Mouse (Mus musculus) activated CD4-positive, CD25-positive, alpha-beta regulatory T cell (primary cell): ENCODE data around the gene Dnah10. TPM values are rescaled to one million over a fixed set of nuclear protein-coding genes. Genes with fewer than 3 reads are reported as not detected.

Source experiments
- polyA plus RNA-seq, 2 experiments: library from polyadenylated mRNA; unstranded; fragments of 100-300 nt; shearing (Covaris generic); gene quantifications; one replicate each; pipeline ENCODE4 v1.2.1; 2017

Gene Dnah10
- under 1 TPM in 1 of 2 experiments, not detected in 1; 0.11 TPM for polyA plus RNA-seq

GRCm38 (mm10) chr5:124724997-124725396, at the start of gene Dnah10:
Dnah10 (plus strand) TSS chr5:124725085.

GRCm38 (mm10) chr5:124862013-124862866, 137.4 kb downstream of the Dnah10 start, which contains the start of the genes Ccdc92 and Zfp664:
Ccdc92 (minus strand) TSS chr5:124862424.
Zfp664 (plus strand) TSS chr5:124862691.

Other genes starting within 250 kb of the Dnah10 start
- 100 to 1,000 TPM in 1 of 2 experiments, 10 to 100 TPM in 1; 89.1 to 118 TPM for gene Rilpl2, start 246.7 kb upstream of the Dnah10 start, polyA plus RNA-seq
- gene Snrnp35, start 242.0 kb upstream of the Dnah10 start, polyA plus RNA-seq, result 10 to 100 TPM in 1 of 2 experiments, 1 to 10 TPM in 1; 7.0 to 10.3 TPM
- gene Rilpl1, start 193.7 kb upstream of the Dnah10 start, polyA plus RNA-seq, result 1 to 10 TPM; 3.0 to 3.1 TPM
- gene Tmed2, start 184.4 kb upstream of the Dnah10 start, polyA plus RNA-seq, result 100 to 1,000 TPM; 488 to 539 TPM
- 10 to 100 TPM; 15.8 to 18.2 TPM for gene Ddx55, start 172.2 kb upstream of the Dnah10 start, polyA plus RNA-seq
- gene Eif2b1, start 146.0 kb upstream of the Dnah10 start, polyA plus RNA-seq, result 10 to 100 TPM; 40.2 to 63.4 TPM
- 10 to 100 TPM; 35.1 TPM for gene Gtf2h3, start 145.9 kb upstream of the Dnah10 start, polyA plus RNA-seq
- gene Atp6v0a2, start 96.5 kb upstream of the Dnah10 start, polyA plus RNA-seq, result 10 to 100 TPM; 63.0 to 94.0 TPM
- gene Ccdc92, start 137.3 kb downstream of the Dnah10 start, polyA plus RNA-seq, result 10 to 100 TPM; 20.4 to 28.0 TPM
- 10 to 100 TPM; 18.1 to 24.1 TPM for gene Zfp664, start 137.6 kb downstream of the Dnah10 start, polyA plus RNA-seq